Mouse (Mus musculus): ENCODE data around the gene Ubqln4.

DNA sequence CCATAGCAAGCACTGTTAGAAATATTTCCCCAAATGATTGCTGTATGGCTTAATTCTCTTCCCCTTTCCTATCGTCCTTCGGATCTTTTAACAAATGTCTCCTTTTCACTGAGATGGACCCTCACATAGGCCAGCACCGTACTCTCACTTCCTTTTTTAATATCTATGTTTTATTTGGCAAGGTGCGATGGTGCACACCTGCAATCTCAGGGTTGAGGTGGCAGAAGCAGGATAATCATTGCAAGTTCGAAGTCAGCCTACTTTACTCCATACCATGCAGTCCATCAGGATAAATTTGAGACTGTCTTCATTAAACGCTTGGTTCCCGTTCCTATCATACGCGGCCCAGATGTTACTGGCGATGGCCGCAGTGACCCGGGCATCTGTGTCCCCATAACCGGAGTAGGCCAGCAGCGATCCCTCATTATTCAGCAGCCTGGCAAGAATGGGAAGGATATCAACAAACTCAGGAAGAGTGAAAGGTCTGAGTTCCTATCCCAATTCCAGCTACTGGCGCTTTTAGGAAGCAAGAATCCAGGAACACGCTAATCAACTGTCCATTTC lies 1.4 kb upstream of the Ubqln4 start:
- TF ChIP-seq CTCF (IDR thresholded peaks at IDR 0.05; ENCODE audit: borderline replicate concordance, insufficient read depth, low read length): no peak
- TF ChIP-seq POLR2A (IDR thresholded peaks at IDR 0.05; ENCODE audit: low read depth, low read length): no peak
